Mouse (Mus musculus): ENCODE measurements at regions not wholly inside any gene's neighbourhood (a gene's known extent, or its start where the extent isn't known, plus 50 kb on each side); places are given as distances from the start of the nearest gene placed in this dataset.

DNA sequence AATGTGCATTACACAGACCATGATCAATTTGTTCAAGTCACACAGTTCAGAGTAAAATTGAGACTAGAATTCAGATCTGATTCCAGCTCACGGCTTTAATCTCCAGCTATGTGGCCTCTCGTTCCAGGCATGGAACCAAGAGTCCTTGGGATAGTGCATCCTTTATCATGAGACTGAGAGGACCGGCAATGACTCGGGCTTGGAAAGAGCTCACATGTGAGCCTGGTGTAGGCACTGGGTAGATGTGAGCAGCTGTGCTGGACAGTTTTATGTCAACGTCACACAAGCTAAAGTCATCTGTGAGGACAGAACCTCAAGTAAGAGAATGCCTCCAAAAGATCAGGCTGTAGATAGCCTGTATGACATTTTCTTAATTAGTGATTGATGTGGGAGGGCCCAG, 228.3 kb downstream of the Plpp3 start:
- no peak for DNase-seq (ENCODE audit: low spot score in 2 of 2)

DNA sequence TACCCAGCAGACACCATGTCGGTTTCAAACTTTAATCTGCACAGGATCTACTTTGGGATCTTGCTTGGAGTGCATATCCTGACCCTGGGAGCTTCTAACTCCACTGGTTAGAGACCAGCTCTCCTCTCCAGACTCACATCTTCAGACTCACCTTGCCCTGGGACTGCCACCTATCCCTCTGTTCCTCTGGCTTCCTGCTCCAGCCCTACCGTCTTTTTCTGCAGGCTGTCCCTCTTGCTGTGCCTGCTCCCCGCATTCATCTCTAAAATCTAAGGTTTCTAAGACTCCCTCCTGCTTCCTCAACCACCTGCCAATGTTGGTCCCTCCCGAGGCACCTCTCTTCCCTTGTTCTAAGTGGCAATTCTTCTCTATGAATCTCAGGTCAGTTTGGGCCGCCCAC, 233.2 kb downstream of the Plpp3 start:
- no peak for DNase-seq (ENCODE audit: low spot score in 2 of 2)

DNA sequence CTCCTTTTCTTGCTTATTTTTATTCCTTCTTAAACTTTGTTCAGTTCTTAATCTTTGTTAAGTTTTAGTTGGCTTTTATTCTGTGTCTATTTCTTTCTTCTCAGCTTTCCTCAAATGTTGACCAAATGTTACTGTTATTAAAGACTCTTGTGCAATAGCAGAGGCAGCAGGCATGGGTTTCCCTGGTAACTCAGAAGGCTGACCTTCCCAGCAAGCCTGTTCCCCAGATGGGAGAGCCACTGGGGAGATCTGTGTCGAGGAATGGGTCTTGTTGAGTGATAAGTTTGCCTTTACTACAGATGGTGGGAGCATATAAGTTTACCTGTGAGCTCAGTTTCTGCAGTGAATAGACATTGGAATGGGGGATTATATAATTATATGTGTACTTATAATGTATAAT, 237.2 kb downstream of the Plpp3 start:
- no peak for DNase-seq (ENCODE audit: low spot score in 2 of 2)

DNA sequence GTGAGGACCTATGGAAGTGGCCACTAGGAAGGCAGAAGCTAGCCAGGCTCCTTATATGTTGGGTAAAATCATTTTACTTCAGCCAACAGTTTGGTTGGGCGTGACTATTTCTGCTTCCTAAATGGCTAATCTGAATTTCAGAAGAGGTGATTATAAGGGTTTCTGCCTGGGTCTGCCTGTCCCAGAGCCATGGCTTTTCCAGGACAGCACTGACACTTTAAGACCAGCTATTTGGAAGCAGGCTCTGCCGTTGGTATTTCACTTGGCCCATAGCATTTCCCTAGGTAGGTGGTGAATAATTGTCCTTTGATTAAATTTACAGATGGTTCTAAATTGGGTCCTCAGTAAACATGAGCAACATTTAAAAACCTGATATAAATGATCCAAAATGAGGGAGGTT, 240.3 kb downstream of the Plpp3 start:
- no peak for DNase-seq (ENCODE audit: low spot score in 2 of 2)

DNA sequence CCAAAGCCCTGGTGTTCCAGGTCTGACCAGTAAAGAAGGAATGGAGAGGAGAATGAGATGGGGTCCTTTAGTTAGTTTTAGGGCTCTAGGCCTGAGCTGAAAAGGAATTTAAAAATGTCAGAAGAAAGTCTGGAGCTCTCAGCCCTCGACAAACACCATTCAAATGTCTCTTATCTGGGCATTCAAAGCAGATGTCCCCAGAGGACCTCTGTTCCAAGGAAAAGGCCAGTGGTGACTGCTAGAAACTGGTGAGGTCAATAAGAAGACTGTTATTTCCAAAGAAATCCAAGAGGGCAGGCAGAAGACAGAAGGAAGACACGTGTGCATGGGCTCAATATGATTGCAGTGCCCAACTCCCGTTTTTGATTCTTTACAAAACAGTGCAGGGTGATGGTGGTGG, 244.9 kb downstream of the Plpp3 start:
- DNase-seq (ENCODE audit: low spot score in 2 of 2), result no peak

DNA sequence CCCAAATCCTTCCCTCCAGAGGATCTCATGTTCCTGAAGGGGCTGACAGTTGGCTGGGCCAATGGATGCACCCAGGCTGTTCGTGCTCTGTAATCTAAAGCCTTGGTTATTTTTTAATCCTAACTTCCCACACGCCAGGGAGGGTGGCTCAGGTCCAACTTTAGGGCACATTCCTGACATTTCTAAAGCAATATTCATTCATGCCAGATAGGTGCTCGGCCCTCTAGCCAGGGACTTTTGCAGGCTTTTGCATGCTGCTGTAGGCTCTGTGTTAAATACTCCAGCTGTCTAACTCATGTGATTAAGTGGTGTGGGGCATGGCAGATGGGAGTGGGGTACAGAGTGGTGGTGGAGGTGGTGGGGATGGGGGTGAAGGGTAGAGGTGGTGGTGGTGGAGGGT, 246.0 kb downstream of the Plpp3 start:
- DNase-seq (ENCODE audit: low spot score in 2 of 2), result no peak

DNA sequence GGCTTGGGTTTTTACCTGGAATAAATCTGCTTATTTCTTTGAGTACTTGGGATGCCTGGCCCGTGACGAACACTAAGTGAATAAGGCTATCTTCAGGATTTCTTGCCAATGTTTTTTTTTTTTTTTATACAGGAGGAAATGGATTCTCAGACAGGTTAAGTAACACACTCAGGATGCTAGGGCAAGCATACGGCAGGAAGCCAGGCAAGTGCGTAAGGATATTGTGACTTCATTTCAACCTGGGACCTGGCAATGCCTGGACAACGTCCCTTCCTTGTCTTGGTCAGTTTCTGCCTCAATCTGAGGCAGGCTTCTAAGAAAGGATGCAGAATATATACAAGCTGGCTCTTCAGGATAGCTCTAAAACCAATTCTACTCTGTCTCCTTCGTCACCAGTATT, 246.5 kb downstream of the Plpp3 start:
- DNase-seq (ENCODE audit: low spot score in 2 of 2), result no peak

DNA sequence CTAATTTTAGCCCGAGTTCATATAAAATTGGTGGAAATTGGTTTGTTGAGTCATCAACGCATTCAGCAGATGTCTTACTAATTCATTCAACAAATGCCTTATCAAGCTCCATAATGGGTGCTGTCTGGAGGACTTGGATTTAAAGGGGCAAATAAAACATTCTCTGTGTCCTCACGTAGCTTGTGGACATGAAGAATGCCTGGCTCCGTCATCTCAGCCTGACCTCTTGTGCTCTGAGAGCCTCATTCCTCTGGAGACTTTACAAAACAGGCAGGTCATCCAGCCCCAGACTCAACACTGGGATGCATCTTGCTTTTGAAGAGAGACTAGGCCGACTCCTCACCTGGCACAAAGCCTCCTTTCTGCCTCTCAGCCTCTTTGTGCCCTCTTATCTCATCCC, 248.6 kb downstream of the Plpp3 start:
- DNase-seq (ENCODE audit: low spot score in 2 of 2), result no peak

DNA sequence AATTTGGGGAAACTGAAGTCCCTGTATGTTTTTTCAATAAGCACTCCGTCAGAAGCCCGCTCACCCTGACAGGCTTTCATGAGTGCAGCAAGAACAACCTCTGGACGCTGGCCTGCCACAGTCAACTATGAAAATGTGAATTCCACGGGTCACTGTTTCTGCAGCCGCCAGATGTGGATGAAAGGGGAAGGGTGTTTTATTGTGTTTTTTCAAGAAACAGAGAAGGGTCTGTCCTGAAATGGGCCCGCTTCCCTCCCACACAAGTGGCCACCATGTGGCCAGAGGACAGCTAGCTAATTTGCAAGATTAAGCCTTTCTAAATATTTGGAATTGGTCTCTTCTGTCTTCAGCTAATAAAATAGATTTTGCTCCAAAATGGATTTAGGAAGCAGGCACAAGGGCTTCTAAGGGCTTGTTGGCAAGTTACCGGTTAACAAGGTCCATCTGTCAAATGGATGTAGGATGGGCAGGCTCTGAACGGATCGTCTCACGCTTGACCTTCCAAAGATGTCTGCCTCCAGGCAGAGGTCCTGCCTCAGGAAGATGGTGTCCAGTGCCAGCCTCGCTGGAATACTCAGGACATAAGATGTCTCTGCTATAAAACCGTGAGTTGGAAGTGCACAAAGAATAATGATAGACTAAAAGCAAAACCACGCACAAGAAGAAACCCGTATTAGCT, 249.8 kb downstream of the Plpp3 start:
- DNase-seq (ENCODE audit: low spot score in 2 of 2), result no peak

DNA sequence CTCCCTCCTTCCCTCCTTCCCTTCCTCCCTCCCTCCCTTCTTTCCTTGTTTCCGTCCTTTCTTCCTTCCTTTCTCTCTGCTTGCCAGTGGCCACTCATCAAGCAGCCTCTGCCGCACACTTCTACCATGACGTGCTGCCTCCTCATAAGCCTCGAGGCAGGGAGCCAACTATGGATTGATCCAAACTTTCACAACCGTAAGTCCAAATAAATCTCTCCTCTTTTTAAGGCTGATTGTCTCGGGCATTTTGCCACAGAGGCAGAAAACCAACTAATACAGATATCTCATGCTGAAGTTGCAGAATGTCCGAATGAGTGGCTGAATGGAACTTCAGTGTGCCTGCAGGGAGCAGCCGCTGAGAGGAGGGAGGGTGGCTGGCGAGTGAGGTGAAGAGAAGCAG, 251.7 kb downstream of the Plpp3 start:
- DNase-seq (ENCODE audit: low spot score in 2 of 2), result no peak

DNA sequence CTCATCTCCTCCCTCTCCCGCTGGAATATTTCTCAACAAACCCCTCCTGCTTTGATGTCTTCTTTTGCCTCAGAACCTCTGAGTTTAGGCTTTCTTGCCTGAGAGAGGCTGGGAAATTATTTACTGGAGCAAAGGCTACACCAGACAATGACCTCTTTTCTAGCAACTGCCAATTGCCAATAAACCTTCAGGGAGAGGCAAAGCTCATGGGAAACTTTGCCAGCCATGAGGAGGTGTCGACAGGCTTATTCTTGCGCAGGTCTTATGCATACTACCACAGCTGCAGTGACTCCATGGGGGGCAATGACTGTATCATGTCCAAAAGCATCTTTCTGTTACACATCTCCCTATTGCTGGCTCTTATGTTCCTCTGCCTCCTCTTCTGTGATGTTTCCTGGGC, 260.0 kb downstream of the Plpp3 start:
- DNase-seq (ENCODE audit: low spot score in 2 of 2), result no peak

DNA sequence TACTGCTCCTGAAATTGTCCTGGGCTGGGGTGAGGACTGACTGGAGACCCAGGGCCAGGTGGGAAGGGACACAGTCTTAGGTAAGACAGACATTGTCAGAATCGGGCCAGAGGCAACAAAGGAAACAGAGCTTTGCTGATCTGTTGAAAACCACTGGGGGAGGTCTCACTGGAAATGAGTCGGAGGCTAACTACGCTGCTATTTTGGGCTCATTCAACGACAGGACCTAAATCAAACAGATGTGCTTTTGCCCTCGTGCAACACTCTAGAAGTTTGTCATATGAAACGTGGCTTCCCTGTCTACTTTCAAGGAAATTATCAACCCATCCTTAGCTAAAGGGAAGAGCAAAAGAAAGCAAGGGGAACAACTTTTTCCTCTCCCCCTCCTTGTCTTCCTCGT, 265.3 kb downstream of the Plpp3 start:
- no peak for DNase-seq (ENCODE audit: low spot score in 2 of 2)

DNA sequence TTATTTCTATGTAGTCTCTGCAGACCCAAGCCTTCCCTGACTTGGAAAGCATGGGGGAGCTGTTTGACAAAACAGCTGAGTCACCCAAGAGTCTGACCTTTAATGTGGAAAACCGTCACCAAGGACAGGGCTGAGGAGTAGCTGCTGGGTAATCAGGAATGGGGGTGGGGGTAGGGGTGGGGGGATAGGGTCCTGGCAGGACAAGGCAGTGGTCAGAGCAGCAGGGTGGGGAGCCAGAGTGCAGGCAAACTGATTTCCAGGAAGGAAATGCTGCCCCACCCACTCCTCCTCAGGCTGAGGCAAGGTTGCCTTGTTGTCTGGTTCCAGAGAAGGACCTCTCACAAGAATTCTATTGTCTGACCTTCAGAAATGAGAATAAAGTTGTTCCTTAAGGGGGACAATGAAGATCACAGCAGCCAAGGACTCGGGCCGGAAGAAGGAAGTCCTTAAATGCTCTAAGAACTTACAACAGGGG, 266.6 kb downstream of the Plpp3 start:
- DNase-seq (ENCODE audit: low spot score in 2 of 2), result no peak

DNA sequence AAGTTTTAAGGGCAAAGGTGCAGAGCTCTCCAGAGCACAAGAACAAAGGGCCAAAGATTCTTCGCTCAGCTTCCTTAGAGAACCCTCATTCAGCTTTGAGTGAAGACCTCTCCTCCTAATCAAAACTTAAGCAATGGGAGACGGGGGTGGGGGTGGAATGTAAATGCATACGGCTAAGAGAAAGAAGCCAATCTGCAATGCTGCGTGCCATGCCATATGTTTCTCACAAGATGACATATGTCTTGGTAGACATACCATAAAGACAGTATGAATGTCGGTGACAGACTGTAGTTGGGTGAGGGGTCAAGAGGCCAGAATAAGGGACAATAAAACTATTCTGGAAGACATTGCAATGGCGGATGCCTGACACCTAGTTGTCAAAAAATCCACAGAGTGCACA, 267.9 kb downstream of the Plpp3 start:
- no peak for DNase-seq (ENCODE audit: low spot score in 2 of 2)

DNA sequence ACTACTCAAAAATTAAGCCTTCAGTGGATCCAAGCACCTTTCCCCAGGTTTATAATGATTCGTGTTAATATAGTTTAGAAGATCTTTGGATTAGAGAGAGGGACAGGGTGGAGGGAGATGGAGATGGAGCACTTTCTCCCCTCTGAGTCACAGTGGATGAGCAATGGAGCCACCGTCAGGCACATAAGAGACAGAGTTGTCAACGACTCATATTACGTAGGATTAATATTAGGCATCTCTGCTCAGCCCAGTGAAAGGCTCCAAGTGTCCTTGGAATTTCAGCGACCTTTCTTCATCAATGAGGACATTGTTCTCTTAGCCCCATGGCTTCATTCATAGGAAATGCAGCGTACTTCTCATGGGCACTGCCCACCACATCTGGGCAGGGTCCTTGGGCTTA, 270.4 kb downstream of the Plpp3 start:
- DNase-seq (ENCODE audit: low spot score in 2 of 2), result no peak

DNA sequence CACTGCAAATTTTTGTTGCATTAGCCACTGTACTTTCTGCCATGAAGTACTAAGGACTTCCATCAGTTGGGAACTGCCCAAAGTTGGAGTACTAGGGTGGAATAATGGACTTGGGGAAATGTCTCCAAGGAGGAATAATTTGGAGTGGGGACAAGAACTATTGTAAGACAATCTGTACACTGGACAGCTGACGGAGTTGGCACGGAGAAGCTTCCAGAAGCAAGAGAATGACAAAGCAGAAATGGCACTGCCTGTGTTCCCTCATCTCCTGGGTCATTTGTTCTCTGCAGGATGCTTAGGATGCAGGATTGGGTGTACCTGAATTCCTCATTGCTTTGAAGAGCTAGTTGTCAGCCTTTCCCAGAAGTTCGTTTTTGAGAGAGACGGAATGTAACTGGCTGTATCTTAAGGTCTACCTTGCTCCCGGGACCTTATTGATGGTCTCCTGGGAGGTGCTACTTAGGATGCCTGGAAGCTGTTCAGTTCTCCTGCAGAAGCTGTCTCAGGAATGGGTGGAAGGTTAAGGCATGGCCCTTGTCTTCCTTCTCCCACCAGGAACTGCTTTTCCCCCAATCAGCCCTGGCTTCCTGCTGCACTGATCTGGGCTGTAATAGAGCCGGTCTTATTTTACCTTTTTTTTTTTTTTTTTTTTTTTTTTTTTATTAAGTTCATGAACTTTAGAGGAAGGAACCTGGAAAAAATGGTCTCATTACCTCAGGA, 272.4 kb downstream of the Plpp3 start:
- no peak for DNase-seq (ENCODE audit: low spot score in 2 of 2)

DNA sequence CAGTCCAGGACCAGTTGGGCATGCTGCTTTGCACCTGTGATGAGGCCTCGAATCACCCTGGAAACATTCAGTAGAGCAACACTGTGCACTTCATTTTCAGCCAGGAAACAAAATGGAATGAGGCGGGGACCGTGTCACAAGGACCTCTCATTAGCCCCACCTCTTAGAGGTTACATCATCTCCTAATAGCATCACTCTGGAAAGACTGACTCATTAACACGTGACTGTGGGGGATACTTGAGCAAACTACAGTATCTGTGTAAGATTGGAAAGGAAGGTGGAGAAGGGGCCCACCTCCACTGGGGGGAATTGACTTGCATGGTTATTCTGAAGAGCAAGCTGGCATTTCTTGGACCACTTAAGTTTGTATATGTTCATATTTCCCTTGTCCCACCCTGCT, 275.3 kb downstream of the Plpp3 start:
- DNase-seq (ENCODE audit: low spot score in 2 of 2), result no peak

DNA sequence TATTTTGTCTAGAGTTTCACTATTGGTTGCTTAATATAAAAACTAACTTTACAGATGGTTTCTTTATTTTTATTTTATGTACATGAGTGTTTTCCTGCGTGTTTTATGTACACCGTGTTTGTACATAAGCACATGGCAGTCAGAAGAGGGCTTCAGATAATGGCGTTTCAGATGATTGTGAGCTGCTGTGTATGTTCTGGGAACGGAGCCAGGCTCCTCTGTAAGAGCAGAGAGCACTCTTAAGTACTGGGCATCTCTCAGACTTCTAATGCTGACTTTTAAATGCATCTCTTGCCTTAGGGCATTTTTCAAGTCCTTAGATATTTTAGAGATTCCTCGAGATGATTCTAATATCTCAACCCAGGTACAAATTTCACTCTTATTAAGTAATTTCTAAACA, 280.0 kb downstream of the Plpp3 start:
- no peak for DNase-seq (ENCODE audit: low spot score in 2 of 2)

DNA sequence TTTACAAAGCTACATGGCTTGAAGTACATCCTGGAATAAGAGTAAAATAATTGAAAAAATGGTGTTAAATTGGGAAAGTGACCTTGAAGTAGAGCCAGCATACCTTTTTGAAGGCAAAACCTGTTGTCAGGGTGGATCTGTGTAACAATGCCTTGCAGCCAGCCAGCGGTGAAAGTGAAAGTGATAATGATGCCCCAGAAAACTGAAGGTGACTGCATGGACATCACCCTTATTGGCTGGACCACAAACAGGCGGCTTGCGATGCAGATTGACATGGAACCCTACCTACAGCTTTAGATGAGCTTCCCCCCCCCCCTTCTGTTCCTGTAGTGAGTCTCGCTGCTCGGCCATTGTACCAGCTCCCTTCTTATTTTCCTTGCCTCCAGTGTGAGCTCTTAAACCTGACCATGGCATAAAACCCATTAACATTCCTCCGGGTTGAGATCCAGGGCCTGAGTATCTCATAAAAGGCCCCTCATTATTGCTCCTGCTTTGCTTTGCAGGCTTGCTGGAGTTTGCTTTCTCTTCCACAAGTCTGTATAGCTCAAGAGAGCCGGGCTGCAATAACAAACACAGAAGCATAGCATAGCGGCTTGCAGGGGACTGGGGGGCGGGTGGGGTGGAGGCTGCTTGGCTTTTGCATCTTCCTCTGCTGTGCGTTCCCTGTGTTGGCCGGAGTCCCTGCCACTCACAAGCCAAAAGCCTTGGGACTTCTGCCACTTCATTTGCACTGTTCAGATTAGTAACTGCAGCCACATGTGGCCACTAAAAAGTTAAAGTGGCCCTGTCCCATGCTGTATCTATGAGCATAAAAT, 292.1 kb downstream of the Plpp3 start:
- DNase-seq (ENCODE audit: low spot score in 2 of 2), result no peak

DNA sequence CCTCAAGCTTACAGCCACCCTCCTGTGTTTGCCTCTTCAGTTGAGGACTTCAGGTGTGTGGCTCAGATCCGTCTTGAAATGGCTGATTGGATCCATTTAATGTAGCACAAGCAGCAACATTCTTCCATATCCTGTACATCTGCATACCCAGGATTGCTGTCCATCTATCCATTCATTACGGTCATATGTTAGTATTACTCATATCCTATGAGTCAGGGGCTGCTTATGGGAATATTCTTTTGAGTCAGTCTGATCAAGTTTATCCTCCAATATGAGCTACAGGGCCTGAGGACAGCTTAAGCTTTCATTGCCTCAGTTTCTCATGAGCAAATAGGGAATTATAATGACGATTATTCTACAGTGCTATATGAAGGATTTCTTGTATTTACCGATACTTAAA, 293.7 kb downstream of the Plpp3 start:
- no peak for DNase-seq (ENCODE audit: low spot score in 2 of 2)

DNA sequence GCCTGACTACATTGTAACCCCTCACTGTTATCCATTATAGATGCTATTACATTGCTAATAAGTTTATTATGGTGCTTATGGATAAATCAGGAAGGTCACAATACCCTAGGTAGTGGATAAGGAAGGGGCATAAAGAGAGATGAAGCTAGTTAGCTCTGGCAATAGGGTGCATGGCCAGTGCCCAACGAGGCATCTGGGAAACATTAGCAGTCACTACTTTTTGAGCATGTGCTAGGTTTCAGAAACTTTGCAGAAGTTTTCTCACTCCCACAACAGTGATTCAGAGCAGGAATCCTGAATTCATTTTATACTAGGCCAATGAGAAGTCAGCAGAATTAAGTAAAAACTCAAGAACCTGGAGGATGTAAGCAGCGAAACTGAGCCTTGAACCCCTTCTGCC, 294.7 kb downstream of the Plpp3 start:
- DNase-seq (ENCODE audit: low spot score in 2 of 2), result no peak

DNA sequence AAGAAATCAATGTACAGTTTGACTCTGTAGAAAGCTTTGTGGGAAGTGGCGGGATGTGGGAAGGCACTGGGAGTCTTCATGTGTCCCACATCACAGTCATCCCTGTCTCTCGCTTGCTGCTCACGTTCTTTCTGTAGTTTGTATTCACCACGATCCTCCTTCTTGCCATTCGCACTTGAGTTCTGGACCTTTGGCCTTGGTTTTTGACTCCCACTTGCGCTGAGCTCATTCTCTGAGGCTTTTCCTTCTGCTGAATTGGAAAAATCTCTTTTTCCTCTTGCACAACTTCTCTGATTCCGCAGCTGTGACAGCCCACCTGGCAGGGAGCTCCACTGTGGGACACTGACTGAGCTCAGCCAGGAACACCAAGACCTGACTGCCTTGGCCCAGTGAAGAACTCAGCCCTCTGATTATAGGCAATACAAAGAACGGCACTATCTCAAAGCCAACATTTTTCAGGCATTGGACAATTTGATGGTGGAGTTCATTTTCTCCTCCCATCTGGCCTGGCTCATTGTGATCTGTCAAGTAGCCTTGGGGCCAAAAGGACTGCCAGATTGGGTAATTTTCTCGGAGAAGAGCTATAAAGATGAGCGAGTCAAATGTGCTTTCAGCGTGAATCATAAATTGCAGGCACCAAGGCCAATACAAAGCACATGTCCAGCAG, 299.9 kb downstream of the Plpp3 start:
- DNase-seq (ENCODE audit: low spot score in 2 of 2), result no peak
